Mouse (Mus musculus) kidney, adult 18-20 months (tissue): ENCODE measurements at regions not wholly inside any gene's neighbourhood (a gene's known extent, or its start where the extent isn't known, plus 50 kb on each side); places are given as distances from the start of the nearest gene placed in this dataset.

Experiments used
- DNase-seq: peaks from one replicate; pipeline ENCODE4 v3.0.0; 2021

DNA sequence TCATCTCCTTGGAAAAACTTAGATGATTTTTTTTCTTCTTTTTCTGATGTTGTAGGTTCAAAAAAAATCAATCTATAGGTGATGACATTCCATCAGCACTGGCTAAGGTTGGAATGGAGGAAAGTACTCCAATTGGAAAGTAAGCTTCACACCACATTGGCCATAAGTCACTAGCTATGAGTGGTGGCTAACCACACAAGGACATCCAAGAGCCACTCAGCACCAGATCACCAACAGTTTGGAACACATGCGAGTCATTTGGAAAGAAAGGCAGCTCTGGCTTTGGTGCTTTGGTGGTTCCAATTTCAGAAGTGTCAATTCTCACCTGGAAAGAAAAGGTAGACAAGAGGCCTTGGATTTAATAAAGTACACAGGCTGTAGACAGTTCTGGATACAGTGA is 442.5 kb upstream of the Sel1l start:
- DNase-seq, result no peak

DNA sequence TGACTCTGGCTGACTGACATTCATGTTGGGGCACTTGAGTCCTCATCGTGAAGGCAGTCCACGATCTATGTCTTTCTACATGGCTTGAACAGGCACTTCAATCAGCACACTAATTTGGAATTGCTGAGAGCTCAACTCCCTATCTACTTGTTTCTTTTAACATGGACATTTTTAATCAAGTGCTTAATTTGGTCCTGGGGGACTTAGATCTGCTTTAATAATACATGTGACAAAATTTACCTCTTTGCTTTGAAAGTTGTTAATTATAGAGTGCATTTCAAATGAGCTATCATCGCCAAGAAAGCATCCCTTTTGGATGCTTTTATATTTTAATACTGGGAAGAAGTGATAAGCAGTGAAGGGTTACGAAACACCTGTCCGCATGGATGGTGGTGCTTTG is 436.6 kb upstream of the Sel1l start:
- no peak for DNase-seq

GRCm38 (mm10) chr12:92280470-92280869 is 431.5 kb upstream of the Sel1l start:
- DNase-seq, result no peak

DNA sequence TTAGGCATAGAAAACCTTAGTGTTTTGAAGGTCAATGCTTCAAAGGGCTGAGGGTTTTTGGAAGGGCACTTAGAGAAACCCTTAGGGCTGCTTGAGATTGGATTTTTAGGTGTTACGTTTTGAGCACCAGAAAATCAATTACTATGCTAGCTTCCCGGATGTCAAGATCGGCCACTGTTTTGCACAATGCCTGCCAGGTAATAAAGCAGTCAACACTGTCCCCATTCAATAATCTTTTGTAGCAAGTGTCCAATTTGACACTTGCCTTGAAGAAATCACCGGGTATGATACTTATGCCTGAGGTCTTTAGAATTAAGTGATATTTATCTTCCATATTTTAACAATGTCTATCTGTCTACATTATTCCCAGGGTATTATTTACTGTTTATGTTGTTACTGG is 403.0 kb upstream of the Sel1l start:
- DNase-seq, result no peak

GRCm38 (mm10) chr12:92246790-92247451 is 398.0 kb upstream of the Sel1l start:
- DNase-seq, result no peak

- DNase-seq, result no peak
Observed at GRCm38 (mm10) chr12:92239956-92240699, 391.2 kb upstream of the Sel1l start.

- DNase-seq, result no peak
Observed at GRCm38 (mm10) chr12:92233650-92234408, 384.9 kb upstream of the Sel1l start.

DNA sequence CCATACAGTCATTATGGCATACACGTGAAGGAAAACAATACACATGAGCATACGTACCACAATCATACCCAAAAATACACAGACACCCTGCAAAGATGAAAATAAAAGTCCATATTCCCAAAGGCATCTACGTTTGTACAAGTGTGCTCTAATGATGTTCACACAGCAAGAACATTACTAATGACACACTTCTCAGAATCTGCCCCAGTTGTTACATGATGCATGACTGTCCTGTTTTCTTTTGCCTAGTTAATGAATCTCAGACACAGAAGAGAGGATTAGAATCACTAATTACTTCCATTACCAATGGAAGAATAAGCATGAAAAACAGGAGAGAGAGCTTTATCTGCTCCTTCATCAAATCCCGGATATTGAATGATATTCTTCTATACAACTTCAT is 379.6 kb upstream of the Sel1l start:
- DNase-seq, result no peak

DNA sequence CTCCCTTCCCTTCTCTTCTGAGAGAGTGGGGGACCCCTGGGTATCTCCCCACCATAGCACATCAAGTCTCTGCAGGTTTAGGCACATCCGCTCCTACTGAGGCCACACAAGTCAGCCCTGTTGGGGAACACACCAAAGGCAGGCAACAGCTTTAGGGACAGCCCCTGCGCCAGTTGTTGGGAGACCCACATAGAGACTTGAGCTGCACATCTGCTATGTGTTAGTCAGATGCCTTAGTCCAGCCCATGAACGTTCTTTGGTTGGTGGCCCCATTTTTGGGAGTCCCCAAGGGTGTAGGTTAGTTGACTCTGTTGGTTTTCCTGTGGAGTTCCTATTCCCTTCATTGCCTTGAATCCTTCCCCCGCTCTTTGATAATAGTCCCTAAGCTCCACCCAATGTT is 354.4 kb upstream of the Sel1l start:
- DNase-seq, result no peak

- DNase-seq, result no peak
Observed at GRCm38 (mm10) chr12:92200602-92201001, 351.6 kb upstream of the Sel1l start.

DNA sequence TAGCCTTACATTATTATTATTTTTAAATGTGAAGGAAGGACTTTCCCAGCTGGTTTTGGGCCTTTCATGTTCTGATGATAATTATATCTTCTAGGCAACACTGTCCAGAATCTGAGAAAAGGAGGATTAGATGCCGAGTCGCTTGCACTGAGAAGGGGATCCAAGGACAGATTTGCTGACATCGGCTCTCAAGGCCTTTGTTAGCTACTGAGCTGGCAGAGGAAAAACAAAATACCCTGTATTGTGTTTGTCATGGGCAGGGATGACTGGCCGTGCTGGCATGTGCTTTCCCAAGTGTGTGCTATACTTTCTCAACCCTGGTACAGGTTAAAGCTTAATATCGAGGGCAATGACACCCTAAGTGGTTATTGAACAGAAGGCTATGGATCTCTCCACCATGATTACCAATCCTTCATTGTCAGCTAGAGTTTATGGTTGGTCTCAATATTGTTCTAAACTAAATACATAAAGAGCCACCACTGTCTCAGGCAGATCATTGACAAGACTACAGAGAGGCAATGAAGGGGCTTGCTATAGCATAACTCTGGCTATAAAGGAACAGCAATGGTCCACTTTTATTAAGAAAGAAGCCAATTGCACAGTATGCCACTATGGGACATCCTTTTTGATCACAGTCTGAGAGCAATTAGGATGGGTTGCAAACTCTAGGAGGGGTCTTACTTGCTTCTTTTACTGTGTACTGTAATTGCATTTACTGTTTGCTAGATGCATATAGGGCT is 350.0 kb upstream of the Sel1l start:
- DNase-seq, result no peak

- DNase-seq, result no peak
Observed at GRCm38 (mm10) chr12:92193934-92194685, 345.2 kb upstream of the Sel1l start.

DNA sequence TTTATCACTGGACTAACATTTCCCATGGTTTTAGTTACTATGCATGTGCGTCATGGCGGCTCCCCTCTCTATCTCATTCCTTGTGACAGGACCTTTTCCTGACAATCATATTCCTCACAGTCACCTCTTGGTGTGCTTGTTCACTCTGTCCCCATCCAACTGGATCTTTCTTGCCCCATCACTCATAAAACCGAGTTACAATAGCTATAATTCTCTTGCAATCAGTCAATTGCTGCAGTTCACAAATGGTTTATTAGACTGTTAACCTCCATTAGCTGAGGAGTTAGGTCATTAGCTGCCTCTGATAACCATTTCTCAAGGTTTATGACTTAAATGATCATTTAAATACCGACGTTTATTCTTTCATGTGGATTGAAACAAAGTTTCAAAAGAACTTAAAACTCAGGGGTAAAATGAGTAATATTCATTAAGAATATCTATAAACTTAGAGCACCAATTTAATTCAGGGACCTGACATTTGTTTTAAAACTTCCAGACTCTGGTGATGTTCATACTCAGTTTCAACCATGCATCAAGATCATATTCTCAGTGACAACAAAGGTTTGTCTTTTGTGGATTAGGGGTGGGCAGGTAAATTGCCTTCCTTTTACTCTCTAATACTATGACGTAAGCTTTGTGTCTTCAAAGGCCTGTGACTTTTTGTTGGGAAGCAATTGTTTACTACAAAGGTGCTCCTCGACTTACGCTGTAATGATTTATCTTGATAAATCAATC is 344.4 kb upstream of the Sel1l start:
- no peak for DNase-seq

- no peak for DNase-seq
Observed at GRCm38 (mm10) chr12:92189022-92189421, 340.1 kb upstream of the Sel1l start.

DNA sequence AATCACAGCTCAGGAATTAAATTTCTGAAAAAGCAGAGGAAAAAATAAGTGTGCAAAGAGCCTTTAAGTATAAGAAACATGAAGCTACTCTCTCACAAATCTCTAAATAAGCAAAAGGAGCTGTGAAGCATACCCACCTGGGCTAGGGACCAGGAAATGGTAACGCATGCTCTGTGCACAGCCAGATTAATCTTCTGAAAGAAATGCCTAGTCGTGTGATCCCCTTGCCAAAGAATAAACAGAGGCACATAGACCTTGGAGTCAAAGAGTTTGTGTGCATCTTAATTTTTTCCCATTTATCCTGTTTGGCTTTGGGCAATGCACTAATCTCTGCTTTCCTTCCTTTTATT is 338.2 kb upstream of the Sel1l start:
- no peak for DNase-seq

DNA sequence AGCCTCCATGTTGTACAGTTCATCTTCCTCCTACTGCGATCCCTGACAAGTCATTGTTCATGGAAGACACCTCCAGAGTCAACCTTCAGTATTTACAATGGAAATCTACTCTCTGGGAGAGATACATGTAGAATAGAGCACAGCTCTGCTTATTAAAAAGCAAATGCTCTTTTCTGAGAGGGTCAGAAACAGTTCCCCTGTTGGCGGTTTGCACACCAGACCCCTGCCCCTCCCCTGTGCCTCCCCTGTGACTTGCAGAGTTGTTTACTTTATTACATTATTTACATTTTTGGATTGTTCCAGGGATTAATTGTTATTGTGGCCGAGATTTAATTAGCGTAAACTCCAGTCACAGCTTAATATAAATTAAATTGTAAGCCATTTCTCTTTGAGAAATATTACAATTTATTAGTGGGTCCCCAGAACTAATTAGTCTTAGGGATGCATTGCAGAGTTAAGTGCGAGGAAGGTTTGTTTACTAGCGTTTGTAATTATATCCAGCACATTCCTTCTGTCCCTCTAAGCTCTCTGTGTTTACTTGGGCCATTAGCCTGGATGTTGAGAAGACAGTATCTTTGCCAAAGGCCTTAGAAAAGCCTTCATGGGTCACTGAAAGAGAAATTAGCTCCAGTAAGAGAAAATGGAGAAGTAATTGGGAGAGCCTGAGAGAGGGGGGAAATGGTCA is 337.6 kb upstream of the Sel1l start:
- no peak for DNase-seq

- no peak for DNase-seq
Observed at GRCm38 (mm10) chr12:92179292-92179691, 330.3 kb upstream of the Sel1l start.

DNA sequence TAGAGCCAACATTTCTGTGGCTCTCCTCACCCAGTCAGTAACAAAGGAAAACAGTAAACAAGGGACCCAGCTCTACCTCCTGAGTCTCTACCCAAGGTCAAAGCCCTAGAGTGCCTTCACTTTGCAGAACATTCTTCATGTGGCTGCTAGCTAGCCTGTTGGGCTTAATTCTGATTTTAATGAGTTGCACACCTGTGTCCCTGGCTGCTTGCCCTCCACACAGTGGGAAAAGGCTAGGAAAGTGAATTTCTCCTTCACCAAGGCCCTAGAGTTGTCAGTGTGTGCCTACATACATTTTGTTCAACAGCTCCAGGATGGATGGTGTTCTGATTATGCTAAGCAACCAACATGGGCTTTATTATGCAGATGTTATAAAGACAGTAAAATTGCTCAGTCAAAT is 307.8 kb upstream of the Sel1l start:
- peak; percentile 12 for DNase-seq

- DNase-seq, result no peak
Observed at GRCm38 (mm10) chr12:92152922-92153235, 303.9 kb upstream of the Sel1l start.

GRCm38 (mm10) chr12:92152043-92152921 is 303.3 kb upstream of the Sel1l start:
- no peak for DNase-seq
